Mouse (Mus musculus): ENCODE results near the gene Mrps14. TPM values are rescaled to one million over a fixed set of nuclear protein-coding genes. Genes with fewer than 3 reads are reported as not detected.

The Mrps14 gene
- total RNA-seq, 1 experiment from 2014 or later, result 89.8 TPM

Other genes with a start within 250 kb of the Mrps14 start
- 80.4 to 126 TPM (median 107 TPM) in 3 replicates for gene 4930523C07Rik, start 150.8 kb upstream of the Mrps14 start, total RNA-seq (2017)
- gene Tnn, start 41.6 kb upstream of the Mrps14 start, total RNA-seq (2017), result not detected in 3 replicates
- 79.7 to 95.6 TPM (median 94.3 TPM) in 3 replicates for gene Cacybp, start 17.7 kb downstream of the Mrps14 start, total RNA-seq (2017)

All from monocyte, adult 5-6 weeks (primary cell).